Mouse (Mus musculus): ENCODE results near the gene Crip1.

Crip1 gene

GRCm38 (mm10) chr12:113131601-113132000, 14.5 kb upstream of the Crip1 start:
- no peak for DNase-seq

GRCm38 (mm10) chr12:113132567-113132966, 13.5 kb upstream of the Crip1 start:
- peak in 1 of 2 experiments; percentile 42 for DNase-seq

- no peak for DNase-seq
Observed at GRCm38 (mm10) chr12:113133260-113133659, 12.9 kb upstream of the Crip1 start.

- no peak for DNase-seq
Observed at GRCm38 (mm10) chr12:113133861-113134403, 12.2 kb upstream of the Crip1 start.

- DNase-seq, result no peak
Observed at GRCm38 (mm10) chr12:113134502-113134901, 11.6 kb upstream of the Crip1 start.

- DNase-seq, result no peak
Observed at GRCm38 (mm10) chr12:113135401-113135800, 10.7 kb upstream of the Crip1 start.

- DNase-seq, result no peak
Observed at GRCm38 (mm10) chr12:113136492-113137020, 9.6 kb upstream of the Crip1 start.

GRCm38 (mm10) chr12:113137260-113138213, 8.6 kb upstream of the Crip1 start:
- no peak for DNase-seq

- DNase-seq, result no peak
Observed at GRCm38 (mm10) chr12:113138291-113138690, 7.8 kb upstream of the Crip1 start.

- DNase-seq, result peak in 1 of 2 experiments; percentile 31
Observed at GRCm38 (mm10) chr12:113138901-113139864, 6.9 kb upstream of the Crip1 start.

- peak; percentile 50 to 71 for DNase-seq
Observed at GRCm38 (mm10) chr12:113139908-113140615, 6.1 kb upstream of the Crip1 start, which contains the start of gene Crip2. TSS of gene Crip2 (plus strand) at chr12:113140236.

GRCm38 (mm10) chr12:113140616-113141411, 5.3 kb upstream of the Crip1 start:
- peak in 1 of 2 experiments; percentile 32 for DNase-seq

- peak in 1 of 2 experiments; percentile 46 for DNase-seq
Observed at GRCm38 (mm10) chr12:113141531-113141973, 4.6 kb upstream of the Crip1 start.

GRCm38 (mm10) chr12:113142021-113142975, 3.8 kb upstream of the Crip1 start:
- peak in 1 of 2 experiments; percentile 42 for DNase-seq

GRCm38 (mm10) chr12:113143164-113143563, 3.0 kb upstream of the Crip1 start:
- no peak for DNase-seq

GRCm38 (mm10) chr12:113144001-113144756, 1.9 kb upstream of the Crip1 start:
- peak; percentile 45 to 58 for DNase-seq

- DNase-seq, result no peak
Observed at GRCm38 (mm10) chr12:113144886-113145285, 1.2 kb upstream of the Crip1 start.

GRCm38 (mm10) chr12:113145591-113145990, 525 bp upstream of the Crip1 start:
- no peak for DNase-seq

- DNase-seq, result peak; percentile 69 to 75
Observed at GRCm38 (mm10) chr12:113147481-113147880, 1.4 kb downstream of the Crip1 start.
